Mouse (Mus musculus): ENCODE measurements around the gene Mageb2.
"Not testable (repeated sequence)": the region's sequence is repeated elsewhere in the genome, so short reads cannot be mapped to it uniquely, and the experiment has no call there.

The Mageb2 gene

GRCm38 (mm10) chrX:91331390-91331789 is at the start of gene Mageb2:
TSS of gene Mageb2 (plus strand) at chrX:91331690.
- not testable (repeated sequence) for DNase-seq

GRCm38 (mm10) chrX:91313256-91313655 is 18.2 kb upstream of the Mageb2 start:
- not testable (repeated sequence) for DNase-seq

Data from right cerebral cortex, adult 18-20 months (tissue).